Comparison of ENCODE assay signal across 15 mouse cellular contexts in genomic region chr3:33024566-33024965, GRCm38 (mm10).
A peak's percentile ranks its signal among the peaks of the same experiment; 100 is the strongest.
DNase-seq lines count a peak whose midpoint lies in the region; ATAC-seq and TF ChIP-seq lines count a peak whose summit lies in the region.
"Had no signal": no experiment of that assay in that cellular context is flagged by ENCODE, and none has a peak within 500 bp of the region (broad histone marks: within the 10 kb centered on the region; RNA-seq: fewer than 3 reads in every experiment).

No protein-coding gene starts in this region.

- no peak overlapping the region for H3K9ac ChIP-seq in hindbrain, embryonic 15.5 days
- H3K9ac ChIP-seq in hindbrain, embryonic 13.5 days: no peak overlapping the region
- H3K9ac ChIP-seq in CH12.LX (ENCODE audit: insufficient read depth, low read depth): no peak overlapping the region
- H3K9ac ChIP-seq in forebrain, postnatal 0 days: no peak overlapping the region
- H3K9ac ChIP-seq: liver, embryonic 14.5 days had no signal

- WGBS in hindbrain, embryonic 15.5 days: 56% methylated on average over 5 of the region's 5 CpGs
- WGBS in hindbrain, embryonic 13.5 days: 64% methylated on average over 5 of the region's 5 CpGs
- 57% methylated on average over 5 of the region's 5 CpGs for WGBS in forebrain, postnatal 0 days

- H3K27ac ChIP-seq in hindbrain, embryonic 15.5 days (replicated peaks): no peak overlapping the region
- H3K27ac ChIP-seq in hindbrain, embryonic 13.5 days: no peak overlapping the region
- no peak overlapping the region for H3K27ac ChIP-seq in CH12.LX (ENCODE audit: insufficient read depth, low read depth)
- 0 out of 2 replicates have a peak overlapping the region, but pooled peaks have one; percentile 1 for H3K27ac ChIP-seq in forebrain, postnatal 0 days (ENCODE audit: low read depth, low read length)
- H3K27ac ChIP-seq: gastrocnemius, adult 2 months; liver, embryonic 14.5 days had no signal

- no peaks in the 10 kb centered on the region for H3K4me1 ChIP-seq in hindbrain, embryonic 15.5 days (replicated peaks)
- H3K4me1 ChIP-seq in hindbrain, embryonic 13.5 days (replicated peaks): no peaks in the 10 kb centered on the region
- no peaks in the 10 kb centered on the region for H3K4me1 ChIP-seq in CH12.LX (ENCODE audit: control insufficient read depth in 1 of 2, insufficient read depth in 2 of 2)
- no peaks in the 10 kb centered on the region for H3K4me1 ChIP-seq in forebrain, postnatal 0 days (ENCODE audit: insufficient read depth)

- no peaks in the 10 kb centered on the region for H3K27me3 ChIP-seq in hindbrain, embryonic 15.5 days
- H3K27me3 ChIP-seq in hindbrain, embryonic 13.5 days: no peaks in the 10 kb centered on the region
- no peaks in the 10 kb centered on the region for H3K27me3 ChIP-seq in CH12.LX (replicated peaks)
- H3K27me3 ChIP-seq in forebrain, postnatal 0 days (ENCODE audit: insufficient read depth, low read length): no peaks in the 10 kb centered on the region

- no peak for TF ChIP-seq RAD21 in CH12.LX (IDR thresholded peaks at IDR 0.05; ENCODE audit: low read depth, low read length)

- no peak for TF ChIP-seq CTCF in CH12.LX (conservative IDR thresholded peaks at IDR 0.05 in 1 of 2, IDR thresholded peaks at IDR 0.05 in 1 of 2; ENCODE audit: low read depth in 2 of 2, low read length in 2 of 2)
- TF ChIP-seq CTCF in forebrain, postnatal 0 days (IDR thresholded peaks at IDR 0.05; ENCODE audit: low read depth): no peak

- no peaks in the 10 kb centered on the region for H3K36me3 ChIP-seq in hindbrain, embryonic 15.5 days
- no peaks in the 10 kb centered on the region for H3K36me3 ChIP-seq in hindbrain, embryonic 13.5 days
- H3K36me3 ChIP-seq in CH12.LX (replicated peaks in 1 of 2; ENCODE audit: control insufficient read depth in 1 of 2, insufficient read depth in 1 of 2, low read length in 1 of 2): no peaks in the 10 kb centered on the region
- H3K36me3 ChIP-seq in forebrain, postnatal 0 days (ENCODE audit: insufficient read depth): no peaks in the 10 kb centered on the region

- ATAC-seq in hindbrain, embryonic 15.5 days (ENCODE audit: low FRiP score, low read depth): peak; percentile 79
- ATAC-seq in hindbrain, embryonic 13.5 days (ENCODE audit: low FRiP score): no peak
- peak; percentile 95 for ATAC-seq in forebrain, postnatal 0 days

- no peak overlapping the region for H3K4me2 ChIP-seq in hindbrain, embryonic 15.5 days
- no peak overlapping the region for H3K4me2 ChIP-seq in hindbrain, embryonic 13.5 days
- H3K4me2 ChIP-seq in CH12.LX (ENCODE audit: insufficient read depth, low read depth, poor library complexity, severe bottlenecking): no peak overlapping the region
- H3K4me2 ChIP-seq in forebrain, postnatal 0 days (ENCODE audit: low read depth): no peak overlapping the region

- dilution Hi-C loops in CH12.LX (cut with MboI; ENCODE audit: extremely low pct_ligation_motif_present, extremely low pct_unique_long_range_greater_than_20kb, low sequenced_read_pairs): no loop called here

- TF ChIP-seq EP300 in CH12.LX (IDR thresholded peaks at IDR 0.05; ENCODE audit: low read length): no peak

- in situ Hi-C loops in CH12.LX (cut with MboI; ENCODE audit: low pct_ligation_motif_present, low pct_unique_long_range_greater_than_20kb, low sequenced_read_pairs): no loop called here

- DNase-seq in CH12.LX (ENCODE audit: extremely low read depth): peak; percentile 17
- DNase-seq in NIH3T3 (ENCODE audit: low read depth): peak; percentile 12
- peak; percentile 63 for DNase-seq in forebrain, postnatal 0 days
- DNase-seq in thymus, postnatal 4 days: no peak
- DNase-seq in lung, postnatal 25 days (ENCODE audit: low spot score): no peak
- no peak for DNase-seq in left cerebral cortex, adult 18-20 months (ENCODE audit: low spot score in 2 of 2)
- DNase-seq: adrenal gland, postnatal 10 days; cerebellum, postnatal 36 days; gastrocnemius, adult 2 months; heart, adult 18-20 months; left cerebral cortex, postnatal 4 days; thymus, postnatal 25 days had no signal

- no peak overlapping the region for H3K4me3 ChIP-seq in hindbrain, embryonic 15.5 days
- no peak overlapping the region for H3K4me3 ChIP-seq in hindbrain, embryonic 13.5 days
- no peak overlapping the region for H3K4me3 ChIP-seq in CH12.LX (replicated peaks in 1 of 3; ENCODE audit: low read depth in 2 of 3, low read length in 2 of 3, poor library complexity in 1 of 3)
- H3K4me3 ChIP-seq in forebrain, postnatal 0 days (ENCODE audit: low read depth, low read length): no peak overlapping the region
- H3K4me3 ChIP-seq: gastrocnemius, adult 2 months had no signal

- H3K9me3 ChIP-seq in hindbrain, embryonic 15.5 days: no peaks in the 10 kb centered on the region
- H3K9me3 ChIP-seq in hindbrain, embryonic 13.5 days: no peaks in the 10 kb centered on the region
- H3K9me3 ChIP-seq in CH12.LX (replicated peaks; ENCODE audit: low read length): no peaks in the 10 kb centered on the region
- H3K9me3 ChIP-seq in forebrain, postnatal 0 days (ENCODE audit: low read length): no peaks in the 10 kb centered on the region

- H3K79me2 ChIP-seq in CH12.LX (replicated peaks; ENCODE audit: control insufficient read depth, extremely low read depth, insufficient read depth, poor library complexity, severe bottlenecking): no peaks in the 10 kb centered on the region

- TF ChIP-seq POLR2A in CH12.LX (IDR thresholded peaks at IDR 0.05; ENCODE audit: low read depth, low read length): no peak

TF ChIP-seq in CH12.LX, 34 proteins besides CTCF, POLR2A, EP300 and RAD21:
- TF ChIP-seq ZC3H11A (IDR thresholded peaks at IDR 0.05; ENCODE audit: low read depth, low read length): no peak
- TF ChIP-seq MYC (IDR thresholded peaks at IDR 0.05; ENCODE audit: low read depth, low read length): no peak
- TF ChIP-seq MXI1 (IDR thresholded peaks at IDR 0.05; ENCODE audit: low read depth, low read length): no peak
- no peak for TF ChIP-seq MAFK (IDR thresholded peaks at IDR 0.05; ENCODE audit: insufficient replicate concordance, low read length)
- no peak for TF ChIP-seq ZKSCAN1 (IDR thresholded peaks at IDR 0.05; ENCODE audit: borderline replicate concordance, low read depth, low read length)
- no peak for TF ChIP-seq RCOR1 (conservative IDR thresholded peaks at IDR 0.05; ENCODE audit: low read depth, low read length)
- TF ChIP-seq NELFE (IDR thresholded peaks at IDR 0.05; ENCODE audit: low read depth, low read length): no peak
- no peak for TF ChIP-seq CHD2 (IDR thresholded peaks at IDR 0.05; ENCODE audit: low read length)
- no peak for TF ChIP-seq KAT2A (IDR thresholded peaks at IDR 0.05; ENCODE audit: insufficient replicate concordance, low read length)
- TF ChIP-seq NRF1 (IDR thresholded peaks at IDR 0.05; ENCODE audit: low read depth, low read length): no peak
- no peak for TF ChIP-seq TBP (conservative IDR thresholded peaks at IDR 0.05; ENCODE audit: low read depth, low read length)
- no peak for TF ChIP-seq ZNF384 (IDR thresholded peaks at IDR 0.05; ENCODE audit: low read depth, low read length)
- no peak for TF ChIP-seq ELF1 (IDR thresholded peaks at IDR 0.05; ENCODE audit: low read depth, low read length)
- no peak for TF ChIP-seq ETS1 (conservative IDR thresholded peaks at IDR 0.05; ENCODE audit: low read depth, low read length)
- no peak for TF ChIP-seq MAX (IDR thresholded peaks at IDR 0.05; ENCODE audit: low read length)
- no peak for TF ChIP-seq JUND (conservative IDR thresholded peaks at IDR 0.05; ENCODE audit: low read depth, low read length)
- no peak for TF ChIP-seq ZMIZ1 (IDR thresholded peaks at IDR 0.05; ENCODE audit: low read depth, low read length)
- no peak for TF ChIP-seq E2F4 (IDR thresholded peaks at IDR 0.05; ENCODE audit: insufficient replicate concordance, low read depth, low read length)
- no peak for TF ChIP-seq POLR2AphosphoS2 (IDR thresholded peaks at IDR 0.05; ENCODE audit: low read depth, low read length)
- TF ChIP-seq SIN3A (IDR thresholded peaks at IDR 0.05; ENCODE audit: low read length): no peak

Comparison
In these comparisons a context has a peak if more than half of its experiments do, and no peak if none do; other contexts are left out.
1. DNase-seq: peak in CH12.LX (single experiment), NIH3T3 (single experiment) and forebrain, postnatal 0 days (single experiment); none in thymus, postnatal 4 days (single experiment), lung, postnatal 25 days (single experiment) and left cerebral cortex, adult 18-20 months (0 of 2).